Mouse (Mus musculus) cerebellum, adult 11-12 months (tissue): Measurements from ENCODE around the gene Chka.

Source experiments
- DNase-seq: peaks from one replicate; pipeline ENCODE4 v3.0.0; 2022

The Chka gene

GRCm38 (mm10) chr19:3846676-3847604 is 4.6 kb upstream of the Chka start:
- DNase-seq = peak; percentile 64

- no peak for DNase-seq
Measured at GRCm38 (mm10) chr19:3847711-3848110, 3.9 kb upstream of the Chka start.

- no peak for DNase-seq
Measured at GRCm38 (mm10) chr19:3848207-3848808, 3.3 kb upstream of the Chka start.

GRCm38 (mm10) chr19:3849251-3849650 is 2.3 kb upstream of the Chka start:
- no peak for DNase-seq

- DNase-seq = no peak
Measured at GRCm38 (mm10) chr19:3850076-3850475, 1.5 kb upstream of the Chka start.

GRCm38 (mm10) chr19:3850847-3851469 is 615 bp upstream of the Chka start:
- peak; percentile 77 for DNase-seq

GRCm38 (mm10) chr19:3851979-3852681 is 557 bp downstream of the Chka start:
- DNase-seq = peak; percentile 72

- DNase-seq = peak; percentile 41
Measured at GRCm38 (mm10) chr19:3853121-3853520, 1.5 kb downstream of the Chka start.

- no peak for DNase-seq
Measured at GRCm38 (mm10) chr19:3853891-3854290, 2.3 kb downstream of the Chka start.

- no peak for DNase-seq
Measured at GRCm38 (mm10) chr19:3855091-3855490, 3.5 kb downstream of the Chka start.

- DNase-seq = no peak
Measured at GRCm38 (mm10) chr19:3855601-3856000, 4.0 kb downstream of the Chka start.

- peak; percentile 67 for DNase-seq
Measured at GRCm38 (mm10) chr19:3857220-3857619, 5.6 kb downstream of the Chka start.

- DNase-seq = no peak
Measured at GRCm38 (mm10) chr19:3862713-3863112, 11.1 kb downstream of the Chka start.

GRCm38 (mm10) chr19:3864960-3865359 is 13.4 kb downstream of the Chka start:
- no peak for DNase-seq

- no peak for DNase-seq
Measured at GRCm38 (mm10) chr19:3868290-3868689, 16.7 kb downstream of the Chka start.

- no peak for DNase-seq
Measured at GRCm38 (mm10) chr19:3871468-3871867, 19.9 kb downstream of the Chka start.

GRCm38 (mm10) chr19:3872373-3872772 is 20.8 kb downstream of the Chka start:
- no peak for DNase-seq

GRCm38 (mm10) chr19:3875045-3875444 is 23.5 kb downstream of the Chka start:
- DNase-seq = no peak

GRCm38 (mm10) chr19:3880054-3880848 is 28.7 kb downstream of the Chka start:
- DNase-seq = no peak

- no peak for DNase-seq
Measured at GRCm38 (mm10) chr19:3882214-3882613, 30.6 kb downstream of the Chka start.

GRCm38 (mm10) chr19:3884325-3884990 is 32.9 kb downstream of the Chka start:
- DNase-seq = no peak

GRCm38 (mm10) chr19:3889096-3889495 is 37.5 kb downstream of the Chka start:
- DNase-seq = no peak
